Mouse (Mus musculus) embryonic stem cell, embryonic (primary cell): ENCODE measurements at regions not wholly inside any gene's neighbourhood (a gene's known extent, or its start where the extent isn't known, plus 50 kb on each side); places are given as distances from the start of the nearest gene placed in this dataset.
"Not testable (repeated sequence)": the region's sequence is repeated elsewhere in the genome, so short reads cannot be mapped to it uniquely, and the experiment has no call there.

Experiments
- CTCF ChIA-PET, 4 experiments: fragments of 300-600 bp in 2 of 4; fragments of 350-600 bp in 2 of 4; sonication (Branson Sonifier 250); formaldehyde crosslinking; loops; one replicate each; lab custom pipeline; 2022; ENCODE audit warnings: inconsistent platforms in 2 of 4; lab: Charles Lee
- POLR2A ChIA-PET, 4 experiments: fragments of 300-600 bp in 2 of 4; fragments of 350-600 bp in 2 of 4; sonication (Branson Sonifier 250); formaldehyde crosslinking; loops; one replicate each; lab custom pipeline; 2022; ENCODE audit warnings: antibody characterized with exemption in 4 of 4, inconsistent platforms in 1 of 4; lab: Charles Lee

DNA sequence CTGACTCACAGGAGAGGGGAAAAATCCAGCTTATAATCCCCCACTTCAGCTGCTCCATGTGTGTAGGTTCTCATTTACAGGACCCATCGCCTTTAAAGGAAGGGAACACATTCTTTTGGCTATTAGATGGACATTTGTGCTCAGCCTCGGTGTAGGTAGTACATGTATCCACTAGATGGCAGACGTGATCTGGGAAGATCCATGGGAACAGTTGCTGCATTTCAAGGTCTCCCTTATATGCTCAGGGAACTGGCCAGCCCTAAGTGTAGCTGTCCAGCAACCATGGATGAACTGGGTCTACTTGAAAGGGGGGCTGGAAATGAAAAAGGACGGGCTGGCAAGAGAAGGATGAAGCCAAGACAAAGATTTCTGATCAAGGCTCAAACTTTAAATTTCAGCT is 124.0 kb downstream of the Akain1 start:
- CTCF ChIA-PET = interaction anchor here in 3 of 4 experiments (0.5 to 1.1 kb wide), 3 partner anchors 57 to 867 kb away, joined by 3 read pairs; no protein-coding TSS in a partner anchor
- POLR2A ChIA-PET = no interaction called here

- CTCF ChIA-PET, POLR2A ChIA-PET: not testable (repeated sequence)
Measured at GRCm38 (mm10) chr17:69571070-69571669, 132.0 kb downstream of the Akain1 start.

DNA sequence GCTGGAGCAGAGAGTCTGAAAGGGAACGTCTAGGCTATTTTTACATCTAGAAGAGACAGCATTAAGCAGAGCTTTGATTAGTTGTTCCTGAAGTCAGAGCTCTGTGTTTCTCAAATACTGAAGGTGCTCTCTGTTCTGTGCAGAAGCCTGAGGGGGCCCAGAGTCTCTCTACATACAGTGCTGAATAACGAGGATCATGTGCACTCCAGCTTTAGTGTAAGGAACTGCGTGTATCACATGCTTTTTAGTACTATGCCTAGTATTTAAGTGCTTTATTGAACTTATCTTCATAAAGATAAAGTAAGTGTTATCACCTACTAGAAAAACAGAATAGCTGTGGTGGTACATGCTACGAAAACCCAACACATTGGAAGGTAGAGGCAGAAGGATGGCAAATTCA is 151.4 kb downstream of the Akain1 start:
- POLR2A ChIA-PET = no interaction called here
- CTCF ChIA-PET = no interaction called here

GRCm38 (mm10) chr17:69597773-69598295 is 158.7 kb downstream of the Akain1 start:
- ChIA-PET CTCF (no interaction called here), POLR2A (no interaction called here)

DNA sequence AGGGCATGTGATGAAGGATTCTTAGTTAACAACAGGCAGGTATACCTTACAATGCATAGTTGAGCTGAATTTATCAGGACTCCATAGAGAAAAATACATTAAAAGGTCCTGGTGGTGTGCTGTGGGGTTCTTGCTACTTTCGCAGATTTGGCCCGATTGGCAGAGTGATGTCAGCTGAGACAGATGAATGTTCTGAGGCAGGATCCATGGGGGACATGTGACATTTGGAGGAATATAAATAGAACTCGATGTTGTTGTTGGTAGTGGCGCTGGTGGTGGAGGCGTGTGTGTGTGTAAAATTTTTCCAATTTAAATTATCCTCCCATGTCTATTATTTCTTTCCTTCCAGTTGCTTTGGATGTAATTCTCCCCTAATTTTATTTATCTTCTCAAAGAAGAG is 159.3 kb downstream of the Akain1 start:
- ChIA-PET CTCF (no interaction called here), POLR2A (no interaction called here)

- POLR2A ChIA-PET = no interaction called here
- CTCF ChIA-PET = no interaction called here
Measured at GRCm38 (mm10) chr17:69603596-69603995, 164.5 kb downstream of the Akain1 start.

- CTCF ChIA-PET = interaction anchor here in 1 of 4 experiments (0.5 kb wide), 1 partner anchor 822 kb away, joined by 3 read pairs; no protein-coding TSS in a partner anchor
- POLR2A ChIA-PET = no interaction called here
Measured at GRCm38 (mm10) chr17:69604698-69605097, 165.6 kb downstream of the Akain1 start.

- ChIA-PET CTCF (interaction anchor here in 1 of 4 experiments (0.5 kb wide), 1 partner anchor 821 kb away, joined by 3 read pairs; no protein-coding TSS in a partner anchor), POLR2A (no interaction called here)
Measured at GRCm38 (mm10) chr17:69605458-69605857, 166.3 kb downstream of the Akain1 start.

- POLR2A ChIA-PET = no interaction called here
- CTCF ChIA-PET = no interaction called here
Measured at GRCm38 (mm10) chr17:69631411-69631810, 192.3 kb downstream of the Akain1 start.

DNA sequence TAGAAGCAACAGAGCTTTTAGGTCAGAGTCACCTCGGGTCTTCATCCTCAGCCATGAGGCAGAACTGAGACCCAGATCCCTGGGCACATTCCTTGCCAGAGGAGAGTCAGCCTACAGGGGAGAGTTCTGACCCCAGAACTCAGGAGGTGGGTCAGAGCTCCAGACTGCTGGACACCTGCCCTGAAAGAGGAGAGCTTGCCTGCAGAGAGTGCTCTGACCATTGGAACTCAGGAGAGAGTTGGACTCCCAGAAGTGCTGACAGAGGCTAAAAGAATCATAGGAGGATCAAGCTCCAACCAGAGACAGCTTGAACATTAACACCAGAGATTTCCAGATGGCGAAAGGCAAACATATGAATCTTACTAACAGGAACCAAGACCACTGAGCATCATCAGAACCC is 211.4 kb downstream of the Akain1 start:
- POLR2A ChIA-PET, CTCF ChIA-PET: not testable (repeated sequence)

- CTCF ChIA-PET = no interaction called here
- POLR2A ChIA-PET = no interaction called here
Measured at GRCm38 (mm10) chr17:69654586-69654985, 215.5 kb downstream of the Akain1 start.

DNA sequence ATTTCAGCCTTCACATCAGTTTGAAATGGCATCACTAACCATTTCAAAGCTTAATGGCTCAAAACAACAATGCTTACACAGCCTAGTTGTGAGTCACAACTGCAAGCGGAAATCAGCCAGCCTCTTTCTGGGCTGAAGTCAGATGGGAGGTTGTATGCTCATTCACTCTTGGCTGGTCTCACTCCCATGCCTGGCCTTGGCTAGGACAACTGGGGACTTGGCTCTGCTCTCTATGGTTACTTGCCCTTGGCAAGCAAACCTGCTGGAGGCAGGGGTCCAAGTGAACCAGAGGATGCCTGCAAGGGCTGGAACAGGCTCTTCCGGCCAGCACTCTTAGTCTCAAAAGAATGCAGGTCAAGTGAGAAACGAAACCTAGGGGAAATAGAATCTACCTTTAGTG is 233.4 kb downstream of the Akain1 start:
- ChIA-PET POLR2A (interaction anchor here in 1 of 4 experiments (0.5 kb wide), 1 partner anchor 694 kb away, joined by 3 read pairs; no protein-coding TSS in a partner anchor), CTCF (no interaction called here)

GRCm38 (mm10) chr17:69683091-69683490 is 244.0 kb downstream of the Akain1 start:
- CTCF ChIA-PET = no interaction called here

GRCm38 (mm10) chr17:69685625-69686257 is 246.6 kb downstream of the Akain1 start:
- ChIA-PET CTCF (interaction anchor here in 1 of 4 experiments (0.7 kb wide), 1 partner anchor 435 kb away, joined by 5 read pairs; no protein-coding TSS in a partner anchor), POLR2A (no interaction called here)

More at GRCm38 (mm10) chr17:69683091-69683490, 244.0 kb downstream of the Akain1 start:
- POLR2A ChIA-PET = no interaction called here

DNA sequence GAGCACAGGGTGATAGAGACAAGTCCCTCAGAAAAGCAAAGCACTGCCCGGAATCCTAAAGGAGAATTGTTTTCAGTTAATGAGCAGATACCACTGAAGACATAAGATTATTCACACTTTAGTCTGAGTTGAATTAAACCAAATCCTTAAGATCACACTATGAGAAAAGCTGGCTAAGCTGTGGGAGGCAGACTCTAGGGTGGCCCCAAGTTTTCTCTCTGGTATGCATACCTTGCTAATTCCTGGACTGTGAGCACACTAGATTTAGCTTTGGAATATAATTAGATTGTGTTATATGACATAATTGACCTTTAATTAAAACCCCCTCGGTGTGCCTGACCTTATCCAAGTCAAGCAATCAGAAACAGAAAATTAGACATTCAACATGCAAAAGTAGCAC is 247.3 kb downstream of the Akain1 start:
- ChIA-PET CTCF (no interaction called here), POLR2A (no interaction called here)

GRCm38 (mm10) chr17:69695341-69695740 is 256.2 kb downstream of the Akain1 start:
- ChIA-PET CTCF (no interaction called here), POLR2A (no interaction called here)

DNA sequence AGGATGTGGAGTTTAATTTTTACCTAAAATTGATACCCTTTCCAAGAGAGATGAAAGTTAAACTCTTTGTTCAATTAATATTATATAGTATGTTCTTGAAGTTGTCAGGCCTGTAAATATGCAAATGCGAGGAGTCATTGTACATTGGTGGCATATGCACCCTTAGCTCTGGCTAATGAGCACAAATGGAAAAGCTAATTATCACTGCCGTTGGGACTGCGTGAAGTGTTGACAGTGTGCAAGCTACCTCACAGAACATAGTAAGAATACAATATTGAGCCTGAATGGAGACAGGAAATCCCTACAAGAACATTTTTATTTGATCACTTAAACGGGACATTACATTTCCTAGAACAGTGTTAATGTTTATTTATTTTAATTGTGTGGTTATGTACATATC is 241.5 kb upstream of the Dlgap1 start:
- ChIA-PET CTCF (no interaction called here), POLR2A (no interaction called here)

DNA sequence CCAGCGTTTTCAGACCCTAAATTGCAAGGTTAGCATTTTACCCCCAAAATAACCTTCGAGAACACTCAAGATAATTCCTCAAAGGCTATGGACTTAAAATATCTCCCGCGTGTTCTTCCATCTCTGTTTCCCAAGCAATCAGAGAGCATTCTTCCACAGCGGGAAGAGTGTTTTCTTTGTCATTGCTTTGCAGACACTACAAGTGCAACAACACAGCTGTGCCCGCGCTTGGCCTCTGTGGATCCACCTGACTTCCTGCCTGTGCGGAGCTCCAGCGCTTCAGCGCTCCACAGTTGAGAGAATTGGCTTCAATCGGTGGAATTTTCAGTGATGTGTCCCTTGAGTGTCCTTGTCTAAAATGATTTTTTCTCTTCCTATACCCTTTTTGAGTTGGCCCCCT is 235.9 kb upstream of the Dlgap1 start:
- ChIA-PET CTCF (no interaction called here), POLR2A (no interaction called here)

GRCm38 (mm10) chr17:69736379-69737096 is 232.3 kb upstream of the Dlgap1 start:
- ChIA-PET POLR2A (no interaction called here), CTCF (no interaction called here)

DNA sequence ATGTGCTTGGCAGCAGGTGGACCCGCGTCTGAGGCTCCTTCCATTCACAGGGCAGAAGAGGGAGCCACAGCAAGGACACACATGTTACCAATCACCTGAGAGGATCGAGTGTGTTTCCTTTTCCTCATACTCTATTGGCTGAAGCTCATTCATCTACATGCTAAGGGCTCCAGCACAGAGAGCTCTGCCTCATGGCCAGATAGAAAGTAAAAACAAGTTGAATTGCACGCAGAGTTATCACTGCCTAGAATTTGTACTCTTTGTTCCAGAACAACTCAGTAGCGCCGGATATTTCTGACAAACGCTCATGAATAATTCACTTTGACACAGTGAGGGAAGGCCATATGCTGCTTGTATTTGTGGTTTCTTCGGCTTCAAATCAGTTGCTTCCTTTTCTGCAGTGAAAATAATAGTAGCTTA is 199.9 kb upstream of the Dlgap1 start:
- CTCF ChIA-PET = no interaction called here
- POLR2A ChIA-PET = no interaction called here
